Mouse (Mus musculus) left cerebral cortex, adult 18-20 months (tissue): ENCODE measurements around the gene Dnaaf5. TPM values are rescaled to one million over a fixed set of nuclear protein-coding genes. Genes with fewer than 3 reads are reported as not detected.

Experiments
- DNase-seq, 2 experiments: peaks; one replicate each; pipeline ENCODE4 v3.0.0; 2021 to 2022; ENCODE audit warnings: low spot score in 2 of 2, mixed read lengths in 1 of 2
- total RNA-seq, 2 experiments: library from RNA; stranded (reverse); gene quantifications; 2 replicates each; pipeline ENCODE4 v1.2.3; 2021

The Dnaaf5 gene
- total RNA-seq, 2 experiments from 2014 or later, result 7.1 to 9.0 TPM

- DNase-seq, result no peak
Measured at GRCm38 (mm10) chr5:139184897-139185296, 34.9 kb downstream of the Dnaaf5 start.

- DNase-seq, result no peak
Measured at GRCm38 (mm10) chr5:139189726-139190125, 39.7 kb downstream of the Dnaaf5 start.

- peak; percentile 34 to 63 for DNase-seq
Measured at GRCm38 (mm10) chr5:139190958-139191357, 40.9 kb downstream of the Dnaaf5 start.

DNA sequence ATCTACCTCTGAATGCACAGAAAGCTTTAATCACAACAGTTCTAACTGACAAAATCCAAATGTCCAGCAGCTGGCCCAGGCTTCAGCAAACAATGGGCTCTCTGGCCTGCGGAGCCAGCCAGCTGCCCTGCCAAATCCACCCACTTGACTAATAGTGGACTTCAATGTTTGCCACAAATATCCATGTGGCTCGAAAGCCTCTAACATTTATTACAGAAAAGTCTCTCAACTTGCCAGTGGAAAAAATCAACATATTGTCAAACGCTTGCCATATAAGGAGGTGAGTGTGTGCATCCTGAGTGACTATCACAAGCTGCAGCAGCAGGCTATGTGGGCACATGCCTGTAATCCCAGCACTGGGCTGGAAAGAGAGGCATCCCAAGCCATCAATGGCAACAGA, 48.8 kb downstream of the Dnaaf5 start:
- DNase-seq, result no peak

- DNase-seq, result no peak
Measured at GRCm38 (mm10) chr5:139199636-139199994, 49.6 kb downstream of the Dnaaf5 start.

- DNase-seq, result peak; percentile 98 to 99
Measured at GRCm38 (mm10) chr5:139199995-139200769, 50.2 kb downstream of the Dnaaf5 start, which contains the start of gene Sun1. TSS of gene Sun1 (plus strand) at chr5:139200637.

GRCm38 (mm10) chr5:139200770-139201569, 50.9 kb downstream of the Dnaaf5 start:
- no peak for DNase-seq

- DNase-seq, result no peak
Measured at GRCm38 (mm10) chr5:139202127-139202526, 52.1 kb downstream of the Dnaaf5 start.

DNA sequence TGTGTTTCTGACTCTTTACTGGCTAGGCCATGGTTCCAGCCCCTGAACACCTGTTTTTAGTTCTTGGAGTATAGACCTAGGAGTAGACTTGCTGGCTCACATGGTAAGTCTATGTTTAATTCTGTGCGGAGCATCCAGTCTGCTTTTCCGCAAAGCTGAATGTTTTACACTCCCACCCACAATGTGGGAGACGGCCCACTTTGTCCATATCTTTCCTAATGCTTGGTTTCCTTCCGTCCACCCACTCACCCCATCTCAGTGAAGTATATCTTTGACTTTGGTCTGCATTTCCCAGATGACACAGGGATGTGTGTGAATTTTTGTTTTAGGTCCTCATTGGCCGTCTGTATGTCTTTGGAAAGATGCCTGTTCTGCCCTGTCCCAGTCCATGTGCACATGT, 53.3 kb downstream of the Dnaaf5 start:
- DNase-seq, result peak; percentile 44 to 54

DNA sequence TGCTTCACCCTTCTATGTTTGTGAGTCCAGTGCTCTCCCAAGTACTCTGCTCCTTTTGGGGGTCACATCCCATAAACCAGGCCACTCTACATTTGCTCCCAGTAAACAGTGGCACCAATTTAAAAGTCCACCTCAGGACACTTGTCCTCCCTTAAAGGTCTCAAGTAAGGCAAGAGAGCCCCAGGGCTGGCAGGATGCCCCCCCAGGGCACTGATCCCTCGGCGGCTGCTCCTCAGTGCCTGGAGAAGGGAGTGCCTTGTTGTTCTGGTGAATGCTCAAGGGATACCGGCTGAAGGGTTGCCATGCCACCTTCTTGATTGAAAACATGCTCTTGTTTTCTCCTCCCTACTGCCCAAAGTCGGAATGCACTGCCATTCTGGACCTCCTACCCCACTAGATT, 56.1 kb downstream of the Dnaaf5 start:
- DNase-seq, result no peak

GRCm38 (mm10) chr5:139206525-139206924, 56.5 kb downstream of the Dnaaf5 start:
- no peak for DNase-seq

DNA sequence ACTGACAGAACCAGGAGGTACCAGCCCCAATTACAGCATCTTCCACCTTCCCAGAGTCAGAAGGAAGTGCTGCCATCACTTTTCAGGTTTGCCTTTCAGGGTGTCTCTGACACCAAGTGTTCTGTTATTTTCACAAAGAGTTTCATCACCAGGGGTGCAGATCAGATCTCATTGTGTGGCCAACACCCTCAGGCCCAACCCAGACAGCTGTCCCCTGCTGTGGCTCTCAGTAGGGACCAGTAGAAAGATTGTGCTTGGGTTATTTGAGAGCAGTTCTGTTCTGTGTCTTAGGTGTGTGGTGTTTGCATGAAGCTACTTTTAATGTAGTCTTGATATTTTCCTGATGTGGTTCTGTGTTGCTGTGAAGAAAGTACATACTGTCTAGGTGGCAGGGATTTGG, 58.2 kb downstream of the Dnaaf5 start:
- no peak for DNase-seq

GRCm38 (mm10) chr5:139208871-139209684, 59.1 kb downstream of the Dnaaf5 start:
- DNase-seq, result no peak

DNA sequence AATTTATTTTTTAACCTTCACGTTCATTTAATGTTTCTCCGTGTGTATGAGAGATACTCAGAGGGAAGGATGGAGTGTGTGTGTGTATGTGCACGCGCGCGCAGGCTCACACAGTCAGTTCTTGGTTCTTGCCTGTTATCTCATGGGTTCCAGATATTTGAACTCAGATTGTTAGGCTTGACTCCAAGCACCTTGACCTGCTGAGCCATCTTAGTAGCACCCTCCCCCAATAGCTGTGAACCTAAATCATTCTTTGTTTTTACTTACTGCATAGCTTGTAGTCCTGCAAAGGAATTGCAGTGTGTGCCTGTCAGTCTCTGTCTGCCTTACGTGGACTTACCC, 59.6 kb downstream of the Dnaaf5 start:
- no peak for DNase-seq

DNA sequence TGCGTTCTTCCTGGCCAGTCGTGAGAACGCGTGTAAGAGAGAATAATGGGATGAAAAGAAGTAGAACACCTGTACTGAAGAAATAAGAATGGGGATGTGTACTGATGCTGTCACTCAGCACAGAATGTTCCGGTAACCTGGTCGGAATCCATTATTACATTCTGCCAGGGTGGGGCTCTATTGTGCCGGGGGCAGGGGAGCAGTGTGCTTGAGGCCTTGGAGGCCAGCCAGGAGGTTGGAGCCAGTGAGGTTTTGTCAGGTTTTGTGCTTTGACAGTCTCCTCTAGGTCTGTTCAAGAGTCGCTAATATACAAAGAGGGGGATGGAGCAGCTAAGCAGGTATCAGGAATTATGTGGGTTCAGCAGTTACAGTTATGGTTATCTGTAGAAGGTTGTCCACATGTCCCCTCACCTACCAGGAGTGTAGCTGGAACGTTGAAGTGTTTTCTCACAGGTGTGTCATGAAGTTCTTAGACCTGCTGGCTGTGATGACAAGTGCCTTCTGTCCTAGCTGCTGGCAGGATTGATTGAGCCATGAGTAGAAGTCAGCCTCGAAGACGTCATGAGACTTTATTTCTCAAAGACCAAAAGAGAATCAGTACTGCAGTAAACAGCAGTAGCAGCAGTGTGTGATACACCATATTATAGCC, 61.8 kb downstream of the Dnaaf5 start:
- DNase-seq, result no peak

DNA sequence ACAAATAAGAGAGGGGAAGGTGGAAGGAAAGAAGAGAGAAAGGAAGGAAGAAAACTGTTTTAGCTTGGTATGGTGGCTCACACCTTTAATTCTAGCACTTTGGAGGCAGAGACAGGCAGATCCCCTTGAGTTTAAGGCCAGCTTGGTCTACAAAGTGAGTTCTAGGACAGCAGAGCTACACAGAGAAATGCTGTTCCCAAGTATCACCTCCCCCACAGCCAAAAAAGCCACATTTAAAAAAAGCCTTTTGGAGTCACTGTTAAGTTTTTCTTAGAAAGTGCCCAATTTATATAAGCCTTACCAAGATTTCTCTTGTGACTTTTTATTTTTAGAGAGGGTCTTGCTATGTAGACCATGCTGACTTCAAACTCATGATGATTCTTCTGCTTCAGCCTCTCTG, 64.3 kb downstream of the Dnaaf5 start:
- DNase-seq, result no peak

DNA sequence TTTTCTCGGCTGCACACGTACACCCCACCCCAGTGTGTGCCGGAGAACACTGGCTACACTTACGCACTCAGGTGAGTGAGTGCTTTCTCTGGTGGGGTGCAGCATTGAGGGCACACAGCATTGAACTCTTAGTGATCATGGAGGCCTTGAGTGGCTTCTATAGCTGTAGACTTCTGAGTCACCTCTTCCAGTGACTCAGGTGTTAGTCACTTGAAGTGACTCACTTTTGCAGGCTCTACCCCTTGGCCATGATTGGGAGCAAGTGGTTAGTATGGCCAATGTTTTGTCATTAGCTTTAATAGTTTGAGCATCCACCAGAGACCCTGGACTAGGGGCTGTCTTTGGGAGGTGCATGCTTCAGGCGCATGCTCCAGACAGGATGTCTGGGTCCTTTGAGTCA, 65.2 kb downstream of the Dnaaf5 start:
- DNase-seq, result no peak

DNA sequence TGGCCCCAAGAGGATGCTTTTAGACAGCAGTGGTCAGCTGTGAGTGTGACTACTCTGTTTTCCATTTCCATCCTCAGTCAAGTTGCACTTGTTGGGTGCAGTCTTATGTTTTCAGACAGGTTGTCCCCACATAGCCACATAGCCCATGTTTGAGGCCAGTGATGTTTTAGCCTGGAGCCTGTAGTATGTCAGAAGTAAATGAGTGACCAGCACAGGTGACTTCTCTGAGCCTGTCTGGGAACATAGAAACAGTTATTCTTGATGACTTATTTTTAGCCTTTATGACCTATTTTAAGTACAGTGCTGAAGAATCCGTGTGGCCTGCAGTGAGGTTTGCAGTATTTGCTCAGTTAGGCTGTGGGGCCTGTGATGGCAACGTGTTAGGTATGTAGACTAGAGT, 66.1 kb downstream of the Dnaaf5 start:
- no peak for DNase-seq

DNA sequence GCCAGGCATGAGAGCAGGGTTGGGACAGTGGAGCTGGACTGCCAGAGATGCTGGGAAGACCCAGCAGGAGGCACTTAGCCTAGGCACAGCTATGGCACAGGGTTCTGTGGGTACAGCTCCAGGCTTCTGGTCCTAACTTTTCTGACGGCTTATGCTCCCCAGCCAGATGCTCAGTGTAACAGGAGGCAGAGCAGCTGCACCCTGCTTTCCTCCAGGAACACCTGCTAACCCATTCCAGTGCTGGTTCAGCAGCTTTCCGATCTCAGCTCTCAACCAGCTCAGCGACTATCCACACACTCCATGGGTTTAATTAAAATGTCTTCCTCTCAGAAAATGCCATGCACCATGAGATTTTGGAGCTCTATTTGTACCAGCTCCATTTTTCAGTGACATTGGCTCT, 66.8 kb downstream of the Dnaaf5 start:
- DNase-seq, result no peak

DNA sequence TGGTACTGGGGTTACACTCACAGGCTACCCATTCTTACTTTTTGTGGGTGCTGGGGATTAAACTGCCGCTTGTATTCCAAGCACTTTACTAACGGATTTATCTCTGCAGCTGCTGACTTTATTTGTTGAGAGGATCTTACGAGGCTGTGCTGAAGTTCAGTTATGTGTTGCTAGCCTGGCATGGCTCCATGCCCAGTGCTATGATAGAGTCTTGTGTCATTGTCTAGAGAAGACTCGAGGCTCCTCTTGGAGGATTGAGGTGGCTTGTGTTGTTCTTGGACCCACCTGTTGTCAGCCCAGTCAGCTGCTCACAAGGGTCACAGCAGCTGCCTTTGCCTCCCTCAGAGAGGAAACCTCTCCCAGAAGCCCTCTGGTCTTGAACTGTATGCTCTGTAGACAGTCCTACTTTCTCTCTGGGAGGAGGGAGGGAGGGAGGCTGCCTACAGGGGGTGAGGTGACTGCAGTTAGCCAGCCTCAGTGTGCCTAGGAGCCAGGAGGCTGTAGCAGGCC, 70.0 kb downstream of the Dnaaf5 start:
- DNase-seq, result no peak

GRCm38 (mm10) chr5:139220610-139221009, 70.6 kb downstream of the Dnaaf5 start:
- DNase-seq, result no peak
